Mouse (Mus musculus) thymus, adult 2 months (tissue): Measurements from ENCODE around the gene Cwc15.

Experiments
- CTCF ChIP-seq: fragments of 200-500 bp; IDR thresholded peaks from 2 replicates; pipeline ENCODE4 v1.5.1; 2012; ENCODE audit warnings: mild to moderate bottlenecking, control low read depth, low read length, moderate library complexity, borderline replicate concordance; ENCODE audit not compliant: control insufficient read depth, poor library complexity, insufficient read depth; ENCODE audit errors: extremely low read depth
- POLR2A ChIP-seq: fragments of 200-500 bp; IDR thresholded peaks from 2 replicates; pipeline ENCODE4 v1.6.1; 2012; ENCODE audit warnings: mild to moderate bottlenecking, low read length, control low read depth, moderate library complexity; ENCODE audit not compliant: control insufficient read depth, poor library complexity, insufficient read depth; ENCODE audit errors: extremely low read depth

DNA sequence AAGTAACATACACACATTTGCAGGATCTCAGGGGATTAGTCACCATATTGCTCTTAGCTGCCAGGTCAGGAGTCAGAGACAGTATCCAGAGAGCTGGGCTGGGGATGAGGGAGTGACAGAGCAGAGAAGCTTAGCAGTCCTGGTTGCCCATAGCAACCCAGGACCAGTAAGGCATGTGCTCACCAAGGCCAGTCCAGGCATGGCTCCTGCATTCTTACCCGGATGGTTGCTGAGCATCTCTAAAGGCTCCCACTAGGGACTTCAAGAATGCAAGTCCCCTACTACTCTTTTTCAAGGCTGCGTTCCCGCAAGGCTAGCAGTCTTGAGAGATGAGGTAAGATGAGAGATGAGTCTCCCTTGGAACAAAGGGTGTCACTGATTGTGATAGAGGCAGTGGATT lies 31.9 kb downstream of the Cwc15 start:
- no peak for TF ChIP-seq POLR2A
- no peak for TF ChIP-seq CTCF
